Mouse (Mus musculus) gastrocnemius, adult 8-10 months (tissue): Measurements from ENCODE around the gene Rilp. TPM values are rescaled to one million over a fixed set of nuclear protein-coding genes. Genes with fewer than 3 reads are reported as not detected.
A peak's percentile ranks its signal among the peaks of the same experiment; 100 is the strongest.
"Not testable (repeated sequence)": the region's sequence is repeated elsewhere in the genome, so short reads cannot be mapped to it uniquely, and the experiment has no call there.

Source experiments
- DNase-seq, 2 experiments: peaks; one replicate each; pipeline ENCODE4 v3.0.0; 2022; ENCODE audit warnings: low spot score in 2 of 2
- microRNA-seq: library from miRNA; unstranded; fragments of <30 nt; microRNA quantifications from one replicate; pipeline ENCODE4 v1.2.0, GENCODE M21; 2022
- total RNA-seq, 4 experiments: library from RNA; stranded (reverse); gene quantifications; 2 replicates each; pipeline ENCODE4 v1.2.4; 2022

The Rilp gene
- total RNA-seq, 4 experiments from 2014 or later, result 28.7 to 34.0 (median 30.9) TPM

GRCm38 (mm10) chr11:75552906-75553482 is 43.1 kb downstream of the Rilp start:
- DNase-seq, result no peak

GRCm38 (mm10) chr11:75556006-75556405 is 46.1 kb downstream of the Rilp start:
- DNase-seq, result not testable (repeated sequence)

- no peak for DNase-seq
Observed at GRCm38 (mm10) chr11:75557142-75557541, 47.2 kb downstream of the Rilp start.

GRCm38 (mm10) chr11:75558101-75558500 is 48.2 kb downstream of the Rilp start:
- DNase-seq, result no peak

- no peak for DNase-seq
Observed at GRCm38 (mm10) chr11:75559870-75560504, 50.1 kb downstream of the Rilp start.

GRCm38 (mm10) chr11:75560530-75561409 is 50.9 kb downstream of the Rilp start:
- no peak for DNase-seq

- no peak for DNase-seq
Observed at GRCm38 (mm10) chr11:75561410-75561791, 51.5 kb downstream of the Rilp start.

Small RNA genes within 50 kb of the gene (microRNA-seq; reads per million reads assigned to microRNA genes)
- gene Mir22, result 54,431 reads per million, percentile 98 among the genes with 10 or more reads in this experiment
- gene Mir3971, result not detected

Other genes starting within 250 kb of the Rilp start
- 10 to 100 TPM; 67.0 to 73.3 (median 70.6) TPM for gene Rpa1, start 161.8 kb upstream of the Rilp start, total RNA-seq
- gene Smyd4, start 161.7 kb upstream of the Rilp start, total RNA-seq, result 1 to 10 TPM; 4.0 to 5.4 (median 4.7) TPM
- gene Serpinf1, start 87.4 kb upstream of the Rilp start, total RNA-seq, result 10 to 100 TPM; 21.1 to 74.1 (median 37.8) TPM
- gene Serpinf2, start 70.5 kb upstream of the Rilp start, total RNA-seq, result under 1 TPM in 1 of 4 experiments, not detected in 3; 0.38 TPM
- 1 to 10 TPM; 5.2 to 7.0 (median 6.2) TPM for gene Wdr81, start 55.4 kb upstream of the Rilp start, total RNA-seq
- gene Tlcd2, start 48.4 kb upstream of the Rilp start, total RNA-seq, result 1 to 10 TPM; 1.9 to 2.9 (median 2.4) TPM
- gene Prpf8, start 23.3 kb upstream of the Rilp start, total RNA-seq, result 10 to 100 TPM; 73.7 to 90.1 (median 78.3) TPM
- 1 to 10 TPM; 1.6 to 2.8 (median 2.1) TPM for gene Scarf1, start 3.4 kb downstream of the Rilp start, total RNA-seq
- gene Slc43a2, start 21.6 kb downstream of the Rilp start, total RNA-seq, result 10 to 100 TPM; 22.0 to 28.2 (median 24.4) TPM
- 100 to 1,000 TPM; 153 to 214 (median 207) TPM for gene Pitpna, start 78.0 kb downstream of the Rilp start, total RNA-seq
- gene Inpp5k, start 120.9 kb downstream of the Rilp start, total RNA-seq, result 10 to 100 TPM; 20.2 to 25.3 (median 23.6) TPM
- gene Myo1c, start 140.4 kb downstream of the Rilp start, total RNA-seq, result 10 to 100 TPM; 29.7 to 34.7 (median 32.1) TPM
- 10 to 100 TPM; 48.7 to 68.4 (median 50.0) TPM for gene Crk, start 169.2 kb downstream of the Rilp start, total RNA-seq
- gene Ywhae, start 222.8 kb downstream of the Rilp start, total RNA-seq, result 100 to 1,000 TPM; 440 to 558 (median 522) TPM